Mouse (Mus musculus) kidney, embryonic 16.5 days (tissue): ENCODE data around the gene Gm4756. TPM values are rescaled to one million over a fixed set of nuclear protein-coding genes. Genes with fewer than 3 reads are reported as not detected.

Source experiments
- ATAC-seq: fragments of 200-750 bp; cut with Nextera tagmentation; 2 replicates; pipeline ENCODE4 v1.8.0; 2017; ENCODE audit warnings: moderate TSS enrichment; ENCODE audit not compliant: low FRiP score, low TSS enrichment
- H3K27ac ChIP-seq: fragments of 300-500 bp; sonication (generic); 2 replicates; pipeline ENCODE4 v1.5.1; 2014; ENCODE audit warnings: low read length
- H3K27me3 ChIP-seq: fragments of 300-500 bp; sonication (generic); 2 replicates; pipeline ENCODE4 v1.6.1; 2014; ENCODE audit warnings: low read length, control low read depth, mixed read lengths; ENCODE audit not compliant: insufficient read depth
- H3K36me3 ChIP-seq: fragments of 300-500 bp; sonication (generic); 2 replicates; pipeline ENCODE4 v1.6.1; 2014; ENCODE audit warnings: low read length, control low read depth, mixed read lengths; ENCODE audit not compliant: insufficient read depth
- H3K4me1 ChIP-seq: fragments of 300-500 bp; sonication (generic); 2 replicates; pipeline ENCODE4 v1.6.1; 2014; ENCODE audit warnings: low read length, control low read depth, mixed read lengths; ENCODE audit not compliant: insufficient read depth
- H3K4me2 ChIP-seq: fragments of 300-500 bp; sonication (generic); replicated peaks from 2 replicates; pipeline ENCODE4 v1.6.1; 2014; ENCODE audit warnings: low read depth, low read length
- H3K4me3 ChIP-seq: fragments of 300-500 bp; sonication (generic); 2 replicates; pipeline ENCODE4 v1.5.1; 2014; ENCODE audit warnings: mild to moderate bottlenecking, low read length
- H3K9ac ChIP-seq: fragments of 300-500 bp; sonication (generic); replicated peaks from 2 replicates; pipeline ENCODE4 v1.6.1; 2014; ENCODE audit warnings: low read length
- H3K9me3 ChIP-seq: fragments of 300-500 bp; sonication (generic); 2 replicates; pipeline ENCODE4 v1.6.1; 2016; ENCODE audit warnings: low read length, control low read depth
- WGBS: fragments of 180-500 bp; shearing (Covaris S2); extraction: QIAGEN DNeasy Blood & Tissue Kit; methylation state at CpG from one replicate; pipeline ENCODE4 v1.1.7; 2014; 5-methylcytosine and 5-hydroxymethylcytosine counted together
- polyA plus RNA-seq: library from polyadenylated mRNA; unstranded; fragments of >200 nt; fragmentation: Nextera tagmentation; extraction: Ambion mirVana; gene quantifications from 2 replicates; pipeline ENCODE4 v1.2.1, GENCODE M21; 2015

The Gm4756 gene
- polyA plus RNA-seq, 1 experiment from 2014 or later: not detected

GRCm38 (mm10) chr12:72533986-72534385 lies 115.5 kb downstream of the Gm4756 start:
- no peak overlapping the region for H3K27ac ChIP-seq
- H3K36me3 ChIP-seq: no peaks in the 10 kb centered on the region
- H3K9ac ChIP-seq: no peak overlapping the region
- H3K27me3 ChIP-seq: no peaks in the 10 kb centered on the region
- H3K4me3 ChIP-seq: no peak overlapping the region
- ATAC-seq: no peak
- H3K9me3 ChIP-seq: no peaks in the 10 kb centered on the region; the same call in 1 of the 2 replicates
- peaks cover 3% of the 10 kb centered on the region; the same call in 1 of the 2 replicates for H3K4me1 ChIP-seq
- 88% methylated on average over 6 of the region's 6 CpGs for WGBS
- no peak overlapping the region for H3K4me2 ChIP-seq

DNA sequence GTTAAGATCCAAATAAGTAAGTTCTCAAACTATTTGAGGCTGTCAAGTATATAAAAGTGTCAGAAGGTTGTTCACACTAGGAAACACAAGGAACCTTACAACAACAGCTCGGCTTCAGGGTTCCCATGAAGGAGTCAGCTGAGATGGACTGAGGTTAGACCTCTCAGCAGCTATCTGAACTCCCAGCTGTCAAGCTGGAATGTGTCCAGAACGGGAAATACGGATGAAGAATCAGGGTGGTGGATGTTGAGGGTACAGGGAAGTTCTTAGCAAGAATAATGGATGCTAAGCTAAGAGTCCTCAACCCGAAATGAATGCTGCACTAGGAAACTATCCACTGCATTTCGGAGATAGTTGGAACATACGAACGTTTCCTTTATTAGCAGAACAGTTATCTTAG lies 117.2 kb downstream of the Gm4756 start:
- Histone ChIP-seq H3K27me3 (no peaks in the 10 kb centered on the region), H3K4me3 (no peak overlapping the region), H3K27ac (no peak overlapping the region), H3K4me2 (no peak overlapping the region), H3K9ac (no peak overlapping the region), H3K4me1 (peaks cover 3% of the 10 kb centered on the region; the same call in 1 of the 2 replicates), H3K9me3 (no peaks in the 10 kb centered on the region; the same call in 1 of the 2 replicates), H3K36me3 (no peaks in the 10 kb centered on the region)
- 70% methylated on average over 7 of the region's 7 CpGs for WGBS
- no peak for ATAC-seq

Other genes with a start within 250 kb of the Gm4756 start
- 9.4 and 15.4 TPM in 2 replicates for gene Rtn1, start 240.6 kb downstream of the Gm4756 start, polyA plus RNA-seq
- gene Lrrc9, start 207.8 kb downstream of the Gm4756 start, polyA plus RNA-seq: 0.20 and 0.55 TPM in 2 replicates
- 10.0 and 10.5 TPM in 2 replicates for gene Pcnx4, start 113.3 kb downstream of the Gm4756 start, polyA plus RNA-seq
- 12.1 and 13.7 TPM in 2 replicates for gene Dhrs7, start 15.2 kb upstream of the Gm4756 start, polyA plus RNA-seq
- 17.4 and 25.3 TPM in 2 replicates for gene Ppm1a, start 107.8 kb upstream of the Gm4756 start, polyA plus RNA-seq